Mouse (Mus musculus) kidney, postnatal 0 days (tissue): ENCODE data around the gene Epb41l3. TPM values are rescaled to one million over a fixed set of nuclear protein-coding genes. Genes with fewer than 3 reads are reported as not detected.

Experiments
- ATAC-seq: fragments of 200-750 bp; cut with Nextera tagmentation; replicated peaks from 2 replicates; pipeline ENCODE4 v1.8.0; 2017; ENCODE audit warnings: low read depth, moderate number of reproducible peaks, moderate TSS enrichment, moderate library complexity; ENCODE audit not compliant: low FRiP score
- DNase-seq: peaks from one replicate; pipeline ENCODE4 v3.0.0-alpha.2; 2016; ENCODE audit warnings: low spot score
- H3K27ac ChIP-seq: fragments of 300-500 bp; sonication (generic); 2 replicates; pipeline ENCODE4 v1.5.1; 2014; ENCODE audit warnings: mild to moderate bottlenecking
- H3K27me3 ChIP-seq: fragments of 300-500 bp; sonication (generic); 2 replicates; pipeline ENCODE4 v1.6.1; 2014; ENCODE audit warnings: low read length, mixed read lengths; ENCODE audit not compliant: insufficient read depth
- H3K36me3 ChIP-seq: fragments of 300-500 bp; sonication (generic); 2 replicates; pipeline ENCODE4 v1.6.1; 2014; ENCODE audit warnings: low read length, mixed read lengths; ENCODE audit not compliant: insufficient read depth
- H3K4me1 ChIP-seq: fragments of 300-500 bp; sonication (generic); replicated peaks from 2 replicates; pipeline ENCODE4 v1.6.1; 2014; ENCODE audit warnings: antibody characterized with exemption, low read length, mixed read lengths; ENCODE audit not compliant: insufficient read depth
- H3K4me2 ChIP-seq: fragments of 300-500 bp; sonication (generic); 2 replicates; pipeline ENCODE4 v1.6.1; 2014; ENCODE audit warnings: mild to moderate bottlenecking, low read length, moderate library complexity, mixed read lengths
- H3K4me3 ChIP-seq: fragments of 300-500 bp; sonication (generic); replicated peaks from 2 replicates; pipeline ENCODE4 v1.5.1; 2014; ENCODE audit warnings: low read depth, low read length
- H3K9ac ChIP-seq: fragments of 300-500 bp; sonication (generic); 2 replicates; pipeline ENCODE4 v1.6.1; 2014; ENCODE audit warnings: low read depth, low read length
- H3K9me3 ChIP-seq: fragments of 300-500 bp; sonication (generic); replicated peaks from 2 replicates; pipeline ENCODE4 v1.6.1; 2016; ENCODE audit warnings: low read length, inconsistent platforms, mixed read lengths
- CTCF ChIP-seq: IDR thresholded peaks from 2 replicates; pipeline ENCODE4 v1.5.1; 2016; ENCODE audit warnings: antibody characterized with exemption, low read depth, mild to moderate bottlenecking, moderate library complexity
- WGBS: fragments of 180-500 bp; shearing (Covaris S2); extraction: QIAGEN DNeasy Blood & Tissue Kit; methylation state at CpG from one replicate; pipeline ENCODE4 v1.1.7; 2014; 5-methylcytosine and 5-hydroxymethylcytosine counted together
- polyA plus RNA-seq: library from polyadenylated mRNA; unstranded; fragments of >200 nt; fragmentation: Nextera tagmentation; extraction: Ambion mirVana; gene quantifications from 2 replicates; pipeline ENCODE4 v1.2.1, GENCODE M21; 2015

Epb41l3 gene
- polyA plus RNA-seq, 1 experiment from 2014 or later = 13.3 TPM

DNA sequence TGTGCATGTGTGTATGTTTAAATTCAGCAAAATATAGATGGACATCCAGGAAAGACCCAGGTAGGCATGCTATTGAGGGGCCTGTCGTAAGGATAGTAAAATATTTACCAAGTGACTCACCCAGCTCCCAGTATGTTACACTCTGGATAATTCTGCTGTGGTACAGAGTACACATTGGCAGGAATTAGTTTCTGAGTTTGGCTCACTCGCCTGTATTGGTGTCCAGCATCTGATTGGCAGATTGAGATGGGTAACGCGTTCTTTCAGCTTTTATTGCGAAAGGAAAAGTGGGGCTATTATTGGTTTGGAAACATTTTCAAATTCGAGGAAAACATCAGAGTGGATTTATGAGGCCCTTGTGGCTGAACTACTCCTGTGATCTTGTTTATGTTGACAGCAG lies 145.9 kb downstream of the Epb41l3 start:
- 52% methylated on average over 6 of the region's 6 CpGs for WGBS
- H3K9ac ChIP-seq = no peak overlapping the region
- ATAC-seq = no peak
- H3K27me3 ChIP-seq = no peaks in the 10 kb centered on the region
- H3K4me3 ChIP-seq = no peak overlapping the region
- H3K4me1 ChIP-seq = no peaks in the 10 kb centered on the region
- no peak overlapping the region for H3K4me2 ChIP-seq
- DNase-seq = no peak
- no peak for TF ChIP-seq CTCF
- H3K9me3 ChIP-seq = no peaks in the 10 kb centered on the region
- no peaks in the 10 kb centered on the region for H3K36me3 ChIP-seq
- H3K27ac ChIP-seq = no peak overlapping the region

- WGBS = 35% methylated on average over 10 of the region's 10 CpGs
- H3K9ac ChIP-seq = no peak overlapping the region
- no peak for TF ChIP-seq CTCF
- ATAC-seq (no peak), DNase-seq (peak; percentile 21)
- H3K36me3 ChIP-seq = no peaks in the 10 kb centered on the region
- no peaks in the 10 kb centered on the region for H3K9me3 ChIP-seq
- H3K4me1 ChIP-seq = no peaks in the 10 kb centered on the region
- no peak overlapping the region for H3K27ac ChIP-seq
- H3K4me2 ChIP-seq = no peak overlapping the region
- H3K4me3 ChIP-seq = no peak overlapping the region
- no peaks in the 10 kb centered on the region for H3K27me3 ChIP-seq
Measured at GRCm38 (mm10) chr17:69221966-69222692, 146.6 kb downstream of the Epb41l3 start.

DNA sequence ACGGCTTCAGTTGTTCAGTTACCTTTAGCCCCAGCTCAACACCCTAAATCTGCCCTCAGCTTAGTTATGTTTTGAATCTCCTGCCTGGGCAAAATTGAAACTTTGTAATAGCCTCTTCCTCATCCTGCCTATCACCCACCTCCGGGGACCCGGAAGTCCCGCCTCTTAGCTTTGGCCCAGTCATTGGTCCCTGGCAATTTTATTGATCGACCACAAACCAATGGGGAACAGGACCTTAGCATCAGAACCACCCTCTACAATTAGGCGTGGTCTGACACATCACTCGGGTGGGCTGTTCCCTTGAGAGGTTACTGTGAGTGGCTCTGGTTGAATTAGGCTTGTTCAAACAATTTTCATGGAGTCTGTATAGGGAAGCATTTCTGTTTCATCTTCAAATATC lies 150.5 kb downstream of the Epb41l3 start:
- Histone ChIP-seq H3K36me3 (no peaks in the 10 kb centered on the region), H3K4me3 (no peak overlapping the region), H3K4me1 (no peaks in the 10 kb centered on the region), H3K9me3 (no peaks in the 10 kb centered on the region), H3K27ac (no peak overlapping the region), H3K4me2 (no peak overlapping the region), H3K27me3 (no peaks in the 10 kb centered on the region), H3K9ac (no peak overlapping the region)
- DNase-seq = no peak
- ATAC-seq = no peak
- no peak for TF ChIP-seq CTCF
- 88% methylated on average over 7 of the region's 7 CpGs for WGBS

- no peak for ATAC-seq
Measured at GRCm38 (mm10) chr17:69227426-69228014, 152.0 kb downstream of the Epb41l3 start.

DNA sequence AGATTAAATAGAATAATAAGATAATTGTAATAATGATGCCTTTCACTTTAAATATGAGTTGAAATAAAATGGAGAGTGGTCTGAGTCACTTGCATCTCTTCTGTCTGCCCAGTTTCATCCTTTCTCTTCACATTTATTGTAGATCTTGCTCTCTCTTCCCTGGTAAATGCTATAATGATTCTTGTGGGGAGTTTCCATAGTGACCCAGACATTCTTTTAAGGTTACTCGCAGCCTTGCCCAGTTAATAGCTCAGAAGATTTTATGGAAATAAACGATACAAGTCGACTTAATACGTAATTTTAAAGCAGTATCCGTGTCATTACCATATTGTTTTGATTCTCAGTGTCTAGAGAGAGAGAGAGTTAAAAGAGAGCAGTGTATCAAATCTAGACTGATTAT lies 154.0 kb downstream of the Epb41l3 start:
- no peak overlapping the region for H3K27ac ChIP-seq
- ATAC-seq (no peak), DNase-seq (no peak)
- H3K4me2 ChIP-seq = no peak overlapping the region
- no peaks in the 10 kb centered on the region for H3K4me1 ChIP-seq
- no peak overlapping the region for H3K9ac ChIP-seq
- 74% methylated on average over 5 of the region's 5 CpGs for WGBS
- TF ChIP-seq CTCF = no peak
- H3K36me3 ChIP-seq = no peaks in the 10 kb centered on the region
- no peaks in the 10 kb centered on the region for H3K9me3 ChIP-seq
- no peak overlapping the region for H3K4me3 ChIP-seq
- H3K27me3 ChIP-seq = no peaks in the 10 kb centered on the region

More at GRCm38 (mm10) chr17:69227426-69228014, 152.0 kb downstream of the Epb41l3 start:
- TF ChIP-seq CTCF = no peak
- Histone ChIP-seq H3K9ac (no peak overlapping the region), H3K27me3 (no peaks in the 10 kb centered on the region), H3K27ac (no peak overlapping the region), H3K4me2 (no peak overlapping the region), H3K36me3 (no peaks in the 10 kb centered on the region), H3K9me3 (no peaks in the 10 kb centered on the region), H3K4me3 (no peak overlapping the region), H3K4me1 (no peaks in the 10 kb centered on the region)
- peak; percentile 9 for DNase-seq
- WGBS = 69% methylated on average over 9 of the region's 9 CpGs

GRCm38 (mm10) chr17:69230131-69230621 lies 154.7 kb downstream of the Epb41l3 start:
- Histone ChIP-seq H3K4me3 (no peak overlapping the region), H3K9me3 (no peaks in the 10 kb centered on the region), H3K27ac (no peak overlapping the region), H3K9ac (no peak overlapping the region), H3K4me2 (no peak overlapping the region), H3K27me3 (no peaks in the 10 kb centered on the region), H3K4me1 (no peaks in the 10 kb centered on the region), H3K36me3 (no peaks in the 10 kb centered on the region)
- WGBS = 68% methylated on average over 6 of the region's 6 CpGs
- ATAC-seq (no peak), DNase-seq (no peak)
- no peak for TF ChIP-seq CTCF
